Mouse (Mus musculus) brain, embryonic 14.5 days (tissue): ENCODE results near the gene Bcl2l10.
A peak's percentile ranks its signal among the peaks of the same experiment; 100 is the strongest.

Source experiments
- CTCF ChIP-seq: fragments of 200-500 bp; IDR thresholded peaks from 2 replicates; pipeline ENCODE4 v1.5.1; 2012; ENCODE audit warnings: inconsistent platforms, mild to moderate bottlenecking, moderate library complexity, borderline replicate concordance; ENCODE audit not compliant: insufficient read depth, insufficient read length; ENCODE audit errors: extremely low read depth
- POLR2A ChIP-seq: fragments of 200-500 bp; IDR thresholded peaks from 2 replicates; pipeline ENCODE4 v1.6.1; 2012; ENCODE audit warnings: mild to moderate bottlenecking, inconsistent platforms, borderline replicate concordance; ENCODE audit not compliant: poor library complexity, insufficient read depth, insufficient read length, severe bottlenecking; ENCODE audit errors: extremely low read depth

GRCm38 (mm10) chr9:75319365-75319764 is 28.2 kb upstream of the Bcl2l10 start:
- TF ChIP-seq POLR2A (no peak), CTCF (peak; percentile 12; the same call in 1 of the 2 replicates)
